Mouse (Mus musculus): Measurements from ENCODE around the gene Ap4m1.

Ap4m1 gene

DNA sequence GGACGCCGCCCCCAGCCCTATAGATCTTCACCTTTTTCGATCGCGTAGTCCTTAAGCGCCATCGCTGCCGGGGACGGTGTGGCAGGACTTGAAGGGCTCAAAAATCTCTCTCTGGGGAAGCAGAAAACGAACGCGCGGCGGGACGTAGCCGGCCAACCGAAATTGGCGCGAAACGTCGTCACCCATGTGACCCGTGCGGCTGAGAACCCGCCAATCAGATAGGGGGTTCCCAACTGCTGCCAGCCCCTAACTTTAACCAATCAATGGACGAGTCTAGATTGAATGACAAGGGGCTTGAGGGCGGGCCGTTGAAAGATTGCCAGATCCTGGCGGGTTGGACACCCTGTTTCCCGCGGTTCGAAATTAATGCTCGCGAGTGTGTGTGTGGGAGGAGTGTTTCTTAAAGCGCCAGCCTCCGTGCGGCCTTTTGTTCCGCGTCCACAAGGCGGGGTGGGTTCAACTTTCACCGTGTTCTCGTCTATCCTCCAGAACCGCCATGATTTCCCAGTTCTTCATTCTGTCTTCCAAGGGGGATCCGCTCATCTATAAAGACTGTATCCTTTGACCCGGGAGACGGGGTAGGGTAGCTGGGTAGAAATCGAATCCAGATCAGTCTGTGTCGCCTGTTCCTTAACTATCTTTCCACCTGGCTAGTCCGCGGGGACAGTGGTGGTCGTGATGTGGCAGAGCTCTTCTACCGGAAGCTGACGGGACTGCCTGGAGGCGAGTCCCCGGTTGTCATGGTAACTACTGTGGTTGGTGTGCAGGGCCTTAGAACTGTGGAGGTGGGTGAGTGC, at the start of gene Ap4m1, which contains the start of gene Mcm7:
Gene Ap4m1 (plus strand): TSS at position 308 of the 797 bp plus-strand sequence.
Gene Mcm7 (minus strand): TSS at position 728 of the 797 bp plus-strand sequence.
- DNase-seq (ENCODE audit: low spot score in 2 of 2), result peak; percentile 99

GRCm38 (mm10) chr5:138132425-138133064, 39.3 kb upstream of the Ap4m1 start:
- no peak for DNase-seq (ENCODE audit: low spot score in 2 of 2)

DNA sequence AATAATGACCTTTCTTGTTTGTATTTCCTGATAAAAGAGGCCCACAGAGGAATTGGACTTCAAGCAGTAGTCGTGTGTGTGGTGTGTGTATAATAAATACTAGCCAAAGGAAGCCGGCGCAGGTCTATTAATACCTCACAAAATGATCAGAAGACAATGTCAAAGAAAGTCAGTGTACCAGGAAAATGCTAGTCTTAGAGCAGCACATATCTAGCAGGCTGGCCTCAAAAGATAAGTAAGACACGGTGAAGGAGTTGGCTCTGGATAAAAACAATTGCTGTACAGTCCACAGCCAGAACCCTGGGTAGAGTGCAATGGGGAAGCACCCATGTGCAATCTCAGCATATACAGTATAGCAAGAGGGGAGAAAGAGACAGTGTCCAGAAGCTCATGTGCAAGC, 34.5 kb upstream of the Ap4m1 start:
- DNase-seq (ENCODE audit: low spot score in 2 of 2), result no peak

- DNase-seq (ENCODE audit: low spot score in 2 of 2), result no peak
Measured at GRCm38 (mm10) chr5:138137935-138138549, 33.8 kb upstream of the Ap4m1 start.

GRCm38 (mm10) chr5:138138585-138138984, 33.2 kb upstream of the Ap4m1 start:
- DNase-seq (ENCODE audit: low spot score in 2 of 2), result no peak

GRCm38 (mm10) chr5:138154390-138154789, 17.4 kb upstream of the Ap4m1 start:
- DNase-seq (ENCODE audit: low spot score in 2 of 2), result no peak

GRCm38 (mm10) chr5:138155443-138155976, 16.3 kb upstream of the Ap4m1 start, which contains the start of gene Zfp113:
Zfp113 (minus strand) TSS chr5:138155744.
- DNase-seq (ENCODE audit: low spot score in 2 of 2), result peak; percentile 81 to 86

GRCm38 (mm10) chr5:138160224-138160762, 11.5 kb upstream of the Ap4m1 start:
- DNase-seq (ENCODE audit: low spot score in 2 of 2), result no peak

DNA sequence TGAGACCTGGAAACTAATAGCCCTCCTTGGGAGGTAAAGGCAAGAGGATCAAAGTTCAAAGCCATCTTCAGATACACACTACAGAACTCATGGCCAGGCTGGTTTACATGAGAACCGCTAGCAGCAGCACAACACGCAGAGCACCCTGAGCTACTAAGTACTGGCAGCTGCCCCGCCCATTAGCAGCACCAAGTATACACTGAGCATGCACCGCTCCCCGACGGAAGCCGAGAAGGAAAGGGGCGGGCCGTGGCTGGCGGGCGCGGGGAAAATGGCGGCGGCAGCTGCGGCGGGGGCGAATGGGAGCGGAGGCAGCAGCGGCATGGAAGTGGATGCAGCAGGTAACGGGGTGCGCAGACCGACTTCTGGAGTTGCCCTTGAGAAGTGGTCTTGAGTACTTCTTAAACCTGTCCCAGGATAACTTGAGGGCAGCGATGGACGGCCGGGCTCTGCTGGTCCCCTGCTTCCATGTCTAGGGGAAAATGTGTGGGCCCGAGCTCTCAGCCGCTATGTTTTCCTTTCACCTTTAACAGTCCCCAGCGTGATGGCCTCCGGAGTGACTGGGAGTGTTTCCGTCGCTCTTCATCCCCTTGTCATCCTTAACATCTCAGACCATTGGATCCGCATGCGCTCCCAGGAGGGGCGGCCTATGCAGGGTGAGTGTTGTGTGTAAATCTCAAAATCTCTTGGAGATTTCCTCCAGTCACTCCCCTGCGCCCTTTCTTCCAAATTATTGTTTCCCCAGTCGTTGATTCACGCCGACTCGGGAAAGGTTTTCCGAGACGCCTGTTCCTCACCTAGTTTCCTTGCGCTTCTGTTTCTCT, 10.7 kb upstream of the Ap4m1 start, which contains the start of gene Cops6:
Gene Cops6 (plus strand): TSS at position 230 of the 824 bp plus-strand sequence.
- DNase-seq (ENCODE audit: low spot score in 2 of 2), result peak; percentile 90 to 94

DNA sequence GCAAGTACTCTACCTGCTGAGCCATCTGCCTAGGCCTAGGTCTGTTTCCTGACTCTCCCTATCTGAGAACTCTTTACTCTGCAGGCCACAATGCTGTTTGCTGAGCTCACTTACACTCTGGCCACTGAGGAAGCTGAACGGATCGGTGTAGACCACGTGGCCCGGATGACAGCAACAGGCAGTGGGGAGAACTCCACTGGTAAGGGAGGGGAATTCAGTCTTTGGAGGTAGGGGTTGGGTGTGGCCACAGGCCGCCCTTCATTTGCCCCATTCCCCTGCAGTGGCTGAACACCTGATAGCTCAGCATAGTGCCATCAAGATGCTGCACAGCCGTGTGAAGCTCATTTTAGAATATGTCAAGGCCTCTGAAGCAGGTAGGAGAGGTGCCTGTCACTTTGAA, 8.8 kb upstream of the Ap4m1 start:
- DNase-seq (ENCODE audit: low spot score in 2 of 2), result no peak

- DNase-seq (ENCODE audit: low spot score in 2 of 2), result no peak
Measured at GRCm38 (mm10) chr5:138163610-138164009, 8.2 kb upstream of the Ap4m1 start.

- DNase-seq (ENCODE audit: low spot score in 2 of 2), result no peak
Measured at GRCm38 (mm10) chr5:138165594-138165993, 6.2 kb upstream of the Ap4m1 start.

DNA sequence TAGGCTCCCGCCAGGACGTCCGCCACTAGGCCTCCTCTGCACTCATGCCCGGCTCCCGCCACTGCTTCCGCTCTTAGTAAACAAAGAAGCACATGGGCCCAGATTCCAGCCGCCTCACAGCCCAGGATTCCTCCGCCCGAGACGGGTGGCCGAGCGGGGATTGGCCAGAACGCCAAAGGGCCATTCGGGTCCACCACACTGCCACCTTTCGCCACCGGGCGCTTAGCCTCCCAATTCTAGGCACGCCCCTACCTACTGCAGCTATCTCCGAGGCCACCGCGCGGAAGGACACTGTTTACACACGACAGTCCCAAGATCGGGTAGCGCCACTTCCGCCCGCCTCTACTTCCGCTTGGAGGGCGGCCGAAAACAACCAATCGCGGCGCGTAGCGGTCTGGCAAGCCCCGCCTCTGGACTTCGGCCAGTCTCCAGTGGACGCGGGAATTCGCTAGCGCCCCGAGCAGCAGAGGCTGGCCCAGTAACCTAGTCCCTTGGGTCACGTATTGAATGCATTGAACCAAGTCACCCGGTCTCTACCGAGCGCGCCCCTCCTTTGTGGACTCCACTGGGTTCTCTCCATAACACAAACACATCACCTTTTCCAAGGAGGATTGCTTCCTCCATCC, 753 bp upstream of the Ap4m1 start:
- DNase-seq (ENCODE audit: low spot score in 2 of 2), result peak; percentile 93 to 97

DNA sequence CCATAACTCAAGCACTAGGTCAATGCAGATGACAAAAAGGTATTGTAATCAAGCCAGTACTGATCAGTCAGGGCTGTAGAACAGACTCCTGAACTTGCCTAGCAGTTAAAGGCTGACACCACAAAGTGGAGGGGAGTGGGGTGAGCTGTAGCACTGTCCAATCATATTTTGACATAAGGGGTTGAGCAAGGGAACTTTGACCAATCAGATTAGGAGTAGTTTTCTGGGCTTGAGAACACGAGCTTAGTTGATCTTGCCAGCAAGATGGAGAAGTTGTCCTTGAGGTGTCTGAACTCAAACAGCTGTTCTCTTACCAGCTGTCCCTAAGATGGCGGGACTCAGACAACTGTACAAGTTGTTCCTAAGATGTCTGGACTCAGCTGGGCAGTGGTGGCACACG, 1.4 kb downstream of the Ap4m1 start:
- DNase-seq (ENCODE audit: low spot score in 2 of 2), result no peak

GRCm38 (mm10) chr5:138186950-138187638, 15.3 kb downstream of the Ap4m1 start, which contains the start of the genes Taf6 and Cnpy4:
Taf6 (minus strand) TSS chr5:138187451.
Cnpy4 (plus strand) TSS chr5:138187485.
- DNase-seq (ENCODE audit: low spot score in 2 of 2), result peak; percentile 73 to 81

- DNase-seq (ENCODE audit: low spot score in 2 of 2), result peak; percentile 49 to 54
Measured at GRCm38 (mm10) chr5:138187661-138188306, 16.0 kb downstream of the Ap4m1 start.

GRCm38 (mm10) chr5:138193771-138194727, 22.2 kb downstream of the Ap4m1 start, which contains the start of gene Mblac1:
Mblac1 (plus strand) TSS chr5:138194314.
- peak; percentile 80 to 84 for DNase-seq (ENCODE audit: low spot score in 2 of 2)
